Mouse (Mus musculus) neural tube, embryonic 13.5 days (tissue): ENCODE data around the gene Pax3. TPM values are rescaled to one million over a fixed set of nuclear protein-coding genes. Genes with fewer than 3 reads are reported as not detected.
A peak's percentile ranks its signal among the peaks of the same experiment; 100 is the strongest.

ENCODE experiments used
- ATAC-seq: fragments of 200-750 bp; cut with Nextera tagmentation; 2 replicates; pipeline ENCODE4 v1.8.0; 2017; ENCODE audit warnings: low read depth, mild to moderate bottlenecking, moderate TSS enrichment, moderate library complexity
- H3K27ac ChIP-seq: fragments of 300-500 bp; sonication (generic); replicated peaks from 2 replicates; pipeline ENCODE4 v1.5.1; 2015; ENCODE audit warnings: moderate library complexity, mild to moderate bottlenecking, inconsistent platforms
- H3K27me3 ChIP-seq: fragments of 300-500 bp; sonication (generic); 2 replicates; pipeline ENCODE4 v1.6.1; 2015; ENCODE audit warnings: mild to moderate bottlenecking, inconsistent platforms
- H3K36me3 ChIP-seq: fragments of 300-500 bp; sonication (generic); 2 replicates; pipeline ENCODE4 v1.6.1; 2015; ENCODE audit warnings: mild to moderate bottlenecking, inconsistent platforms
- H3K4me1 ChIP-seq: fragments of 300-500 bp; sonication (generic); replicated peaks from 2 replicates; pipeline ENCODE4 v1.6.1; 2015; ENCODE audit warnings: inconsistent platforms
- H3K4me2 ChIP-seq: fragments of 300-500 bp; sonication (generic); 2 replicates; pipeline ENCODE4 v1.6.1; 2015; ENCODE audit warnings: inconsistent platforms, mild to moderate bottlenecking, moderate library complexity
- H3K4me3 ChIP-seq: fragments of 300-500 bp; sonication (generic); 2 replicates; pipeline ENCODE4 v1.5.1; 2015; ENCODE audit warnings: mild to moderate bottlenecking, inconsistent platforms
- H3K9ac ChIP-seq: fragments of 300-500 bp; sonication (generic); 2 replicates; pipeline ENCODE4 v1.6.1; 2015; ENCODE audit warnings: moderate library complexity, mild to moderate bottlenecking, inconsistent platforms
- H3K9me3 ChIP-seq: fragments of 300-500 bp; sonication (generic); 2 replicates; pipeline ENCODE4 v1.6.1; 2016; ENCODE audit warnings: inconsistent platforms
- WGBS: fragments of 180-500 bp; shearing (Covaris S2); methylation state at CpG from one replicate; pipeline ENCODE4 v1.1.7; 2015; 5-methylcytosine and 5-hydroxymethylcytosine counted together
- polyA plus RNA-seq: library from polyadenylated mRNA; unstranded; fragments of >200 nt; fragmentation: Nextera tagmentation; extraction: Ambion mirVana; gene quantifications from 2 replicates; pipeline ENCODE4 v1.2.1, GENCODE M21; 2015

Gene Pax3
- polyA plus RNA-seq, 1 experiment from 2014 or later = 12.9 TPM

DNA sequence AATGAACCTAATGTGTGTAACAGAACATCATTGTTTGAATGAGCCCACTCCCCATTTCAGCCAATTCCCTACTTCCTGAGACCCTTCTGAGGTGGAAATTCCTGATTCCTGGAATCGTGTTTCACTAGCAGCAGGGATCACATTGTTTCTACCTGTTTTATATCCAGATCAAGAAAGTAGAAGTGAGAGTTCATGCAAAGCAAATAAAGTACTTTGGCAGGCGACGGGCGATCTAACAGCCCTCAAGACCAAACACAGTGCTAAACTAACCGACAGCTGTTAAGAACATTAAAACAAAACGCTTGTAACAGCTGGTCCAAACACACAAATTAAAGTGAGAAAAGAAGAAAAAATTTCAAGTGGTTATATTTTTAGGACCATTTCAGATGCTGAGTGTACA is 39.0 kb downstream of the Pax3 start:
- no peak overlapping the region for H3K9ac ChIP-seq
- H3K36me3 ChIP-seq = no peaks in the 10 kb centered on the region
- no peak for ATAC-seq
- 29% methylated on average over 6 of the region's 6 CpGs for WGBS
- no peak overlapping the region for H3K4me2 ChIP-seq
- no peaks in the 10 kb centered on the region for H3K9me3 ChIP-seq
- H3K27ac ChIP-seq = no peak overlapping the region
- H3K4me1 ChIP-seq = peaks cover 22% of the 10 kb centered on the region; the same call in 1 of the 2 replicates
- H3K27me3 ChIP-seq = peaks cover 78% of the 10 kb centered on the region
- H3K4me3 ChIP-seq = no peak overlapping the region

- Histone ChIP-seq H3K4me1 (peaks cover 23% of the 10 kb centered on the region; the same call in 1 of the 2 replicates), H3K36me3 (no peaks in the 10 kb centered on the region), H3K4me2 (no peak overlapping the region), H3K4me3 (no peak overlapping the region), H3K9me3 (no peaks in the 10 kb centered on the region), H3K9ac (no peak overlapping the region), H3K27ac (no peak overlapping the region), H3K27me3 (peaks cover 82% of the 10 kb centered on the region)
- no peak for ATAC-seq
- WGBS = 84% methylated on average over 4 of the region's 4 CpGs
These were observed 41.1 kb downstream of the Pax3 start for GRCm38 (mm10) chr1:78155796-78156195.

DNA sequence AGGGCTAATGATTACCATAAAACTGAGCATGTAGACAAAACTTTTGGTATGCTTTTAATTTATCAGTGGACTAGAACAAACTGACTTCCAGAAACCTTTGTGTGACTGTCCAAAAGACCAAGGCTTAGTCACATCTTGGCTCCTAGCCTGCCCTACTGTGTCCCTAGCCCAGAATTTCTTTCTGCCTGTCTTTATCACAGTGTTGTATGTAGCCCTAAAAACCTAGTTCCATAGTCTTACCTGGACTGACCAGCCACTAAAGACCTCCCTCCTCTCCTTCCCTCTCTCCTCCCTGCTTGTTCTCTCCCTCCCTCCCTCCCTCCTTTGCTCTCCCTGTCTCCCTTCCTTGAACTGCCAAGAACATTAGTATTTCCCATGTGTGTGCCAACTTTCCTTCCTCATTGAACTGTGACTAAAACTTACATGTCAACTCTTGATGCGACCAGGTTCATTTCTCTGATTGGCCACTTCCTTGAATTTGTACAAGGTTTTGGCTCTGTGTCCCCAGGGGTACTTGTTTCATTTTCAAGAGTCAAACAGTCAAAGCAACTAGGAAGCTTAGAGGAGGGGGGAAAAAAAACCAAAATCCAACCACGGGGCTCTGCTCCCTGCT is 48.8 kb downstream of the Pax3 start:
- H3K27ac ChIP-seq = no peak overlapping the region
- peaks cover 90% of the 10 kb centered on the region for H3K27me3 ChIP-seq
- ATAC-seq = no peak
- peaks cover 21% of the 10 kb centered on the region for H3K4me1 ChIP-seq
- H3K9me3 ChIP-seq = no peaks in the 10 kb centered on the region
- H3K9ac ChIP-seq = no peak overlapping the region
- H3K4me3 ChIP-seq = no peak overlapping the region
- no peaks in the 10 kb centered on the region for H3K36me3 ChIP-seq
- no peak overlapping the region for H3K4me2 ChIP-seq
- 65% methylated on average over 2 of the region's 2 CpGs for WGBS

DNA sequence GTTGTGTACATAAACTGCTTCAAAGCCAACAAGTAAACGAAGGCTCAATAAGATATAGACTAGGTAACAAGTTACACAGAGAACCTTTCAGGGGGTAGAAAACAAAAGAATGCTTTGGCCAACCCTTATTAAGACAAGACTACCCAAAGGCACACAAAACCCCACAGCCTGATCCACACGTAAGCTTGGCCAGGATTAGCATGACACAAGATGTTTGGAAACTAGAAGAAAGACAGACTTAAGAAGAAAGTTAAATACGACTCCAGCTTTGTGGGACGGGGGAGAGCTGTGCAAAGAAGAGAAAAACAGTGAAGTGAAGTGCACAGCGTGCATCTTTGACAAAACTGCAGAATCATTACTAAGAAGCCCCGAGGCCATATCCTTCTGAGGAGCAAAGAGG is 53.5 kb downstream of the Pax3 start:
- Histone ChIP-seq H3K4me2 (no peak overlapping the region), H3K9me3 (no peaks in the 10 kb centered on the region), H3K27me3 (peaks cover 90% of the 10 kb centered on the region), H3K27ac (no peak overlapping the region), H3K36me3 (no peaks in the 10 kb centered on the region), H3K9ac (no peak overlapping the region), H3K4me1 (peaks cover 48% of the 10 kb centered on the region), H3K4me3 (no peak overlapping the region)
- 26% methylated on average over 6 of the region's 6 CpGs for WGBS
- ATAC-seq = no peak

- 0 out of 2 replicates have a peak overlapping the region, but pooled peaks have one; percentile 19 for H3K27ac ChIP-seq
- H3K4me2 ChIP-seq = no peak overlapping the region
- WGBS = 38% methylated on average over 6 of the region's 6 CpGs
- H3K9me3 ChIP-seq = no peaks in the 10 kb centered on the region
- peaks cover 48% of the 10 kb centered on the region for H3K4me1 ChIP-seq
- no peak for ATAC-seq
- H3K27me3 ChIP-seq = peaks cover 90% of the 10 kb centered on the region
- no peaks in the 10 kb centered on the region for H3K36me3 ChIP-seq
- no peak overlapping the region for H3K9ac ChIP-seq
- no peak overlapping the region for H3K4me3 ChIP-seq
These were observed 54.0 kb downstream of the Pax3 start for GRCm38 (mm10) chr1:78142912-78143311.

DNA sequence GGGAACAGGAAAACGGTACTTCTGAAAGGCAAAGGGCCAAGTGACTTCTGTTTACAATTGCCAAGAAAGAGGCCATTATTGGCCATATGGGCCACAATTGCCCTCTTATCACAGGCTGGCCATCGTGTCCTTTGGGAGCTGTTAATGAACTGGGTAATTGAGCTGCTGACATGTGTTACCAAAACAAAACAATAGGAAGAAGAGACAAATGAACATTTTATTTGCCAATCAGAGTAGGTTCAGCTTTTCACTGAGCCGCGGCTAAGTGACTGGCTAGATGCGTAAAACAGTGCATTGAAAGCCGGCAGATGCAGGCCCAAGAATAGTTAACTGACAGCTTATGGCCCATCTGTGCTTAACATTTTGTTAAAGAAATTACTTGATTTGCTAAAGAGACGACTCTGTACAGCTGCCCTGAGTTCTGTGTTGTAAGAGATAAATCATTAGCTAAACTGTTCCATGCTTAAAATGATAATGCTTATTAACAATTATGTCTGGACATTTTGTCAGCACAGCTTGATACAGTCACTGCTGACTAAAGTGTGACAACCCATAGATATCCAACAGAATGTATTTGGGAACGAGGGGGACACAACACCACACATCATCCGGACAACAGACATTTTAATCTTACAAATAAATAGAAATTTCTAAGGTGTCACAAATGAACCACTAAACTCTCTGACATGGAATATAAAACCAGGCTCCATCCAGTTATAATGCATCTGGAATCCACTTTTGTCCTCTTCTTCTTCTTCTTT is 55.0 kb downstream of the Pax3 start:
- H3K4me3 ChIP-seq = no peak overlapping the region
- no peaks in the 10 kb centered on the region for H3K36me3 ChIP-seq
- peaks cover 95% of the 10 kb centered on the region for H3K27me3 ChIP-seq
- peaks cover 48% of the 10 kb centered on the region for H3K4me1 ChIP-seq
- H3K9ac ChIP-seq = no peak overlapping the region
- no peak overlapping the region for H3K27ac ChIP-seq
- peak; percentile 64 for ATAC-seq
- H3K9me3 ChIP-seq = no peaks in the 10 kb centered on the region
- 0 out of 2 replicates have a peak overlapping the region, but pooled peaks have one; percentile 3 for H3K4me2 ChIP-seq
- 10% methylated on average over 9 of the region's 9 CpGs for WGBS

DNA sequence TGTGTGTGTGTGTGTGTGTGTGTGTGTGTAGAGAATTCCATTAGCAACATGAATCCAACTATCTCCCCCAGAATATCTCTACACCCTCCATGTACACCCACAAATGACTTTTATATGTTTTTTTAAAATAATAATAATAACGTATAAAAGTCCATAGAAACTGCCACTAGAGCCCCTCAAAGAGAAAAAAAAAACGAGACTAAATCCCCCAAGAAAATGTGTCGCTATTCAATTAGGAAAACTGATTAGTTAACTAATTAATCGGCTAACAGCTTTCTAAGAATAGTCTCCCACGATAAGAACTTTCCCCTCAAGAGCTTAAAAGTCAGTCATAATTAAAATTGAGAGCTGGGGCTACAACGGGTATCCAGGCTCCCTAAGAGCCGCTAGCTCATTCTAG is 55.6 kb downstream of the Pax3 start:
- no peak overlapping the region for H3K4me3 ChIP-seq
- H3K4me1 ChIP-seq = peaks cover 48% of the 10 kb centered on the region
- H3K4me2 ChIP-seq = 0 out of 2 replicates have a peak overlapping the region, but pooled peaks have one; percentile 3
- no peak for ATAC-seq
- peaks cover 93% of the 10 kb centered on the region for H3K27me3 ChIP-seq
- no peak overlapping the region for H3K27ac ChIP-seq
- 9% methylated on average over 7 of the region's 7 CpGs for WGBS
- H3K9ac ChIP-seq = no peak overlapping the region
- no peaks in the 10 kb centered on the region for H3K36me3 ChIP-seq
- H3K9me3 ChIP-seq = no peaks in the 10 kb centered on the region

DNA sequence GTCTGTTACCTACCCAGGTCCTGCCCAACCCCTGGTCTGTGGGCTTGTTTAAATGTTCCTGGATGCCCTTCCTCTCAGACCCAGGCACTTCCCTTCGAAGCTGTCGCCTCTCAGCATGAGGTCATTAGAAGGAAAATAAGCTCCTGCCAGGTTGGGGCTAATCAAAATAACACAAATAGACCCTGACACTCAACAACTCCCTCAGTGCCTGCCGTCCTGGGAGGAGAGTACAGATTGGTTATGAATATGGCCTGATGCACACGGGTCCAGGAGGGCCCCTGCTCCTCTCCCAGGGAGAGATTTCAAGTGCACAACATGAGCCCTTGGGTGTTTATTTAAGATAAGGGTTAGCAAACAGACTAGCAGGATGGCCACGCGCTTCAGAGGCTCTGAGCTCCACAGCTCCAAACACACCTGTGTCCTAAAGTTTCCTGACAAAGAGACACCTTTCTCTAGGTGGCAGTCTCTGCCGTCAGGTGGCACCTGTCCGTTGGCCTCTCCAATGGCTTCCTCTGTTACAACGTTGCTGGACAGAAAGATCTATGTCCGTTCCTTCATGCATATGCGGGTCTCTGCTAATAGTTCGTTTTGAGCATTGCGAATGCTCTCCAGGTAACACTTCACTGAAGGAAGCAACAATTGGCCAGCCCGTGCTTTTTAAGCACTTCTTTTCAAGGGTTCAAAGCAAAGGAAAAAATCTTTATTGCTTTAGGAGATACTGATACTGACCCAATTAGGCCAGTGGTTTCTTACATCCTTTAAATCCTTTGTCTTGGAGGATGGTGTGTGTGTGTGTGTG is 56.2 kb downstream of the Pax3 start:
- Histone ChIP-seq H3K9ac (no peak overlapping the region), H3K4me3 (no peak overlapping the region), H3K4me2 (no peak overlapping the region), H3K27ac (peak overlapping the region; percentile 42; the same call in 1 of the 2 replicates), H3K9me3 (no peaks in the 10 kb centered on the region), H3K36me3 (no peaks in the 10 kb centered on the region), H3K27me3 (peaks cover 93% of the 10 kb centered on the region), H3K4me1 (peaks cover 48% of the 10 kb centered on the region)
- ATAC-seq = no peak
- 4% methylated on average over 14 of the region's 14 CpGs for WGBS

DNA sequence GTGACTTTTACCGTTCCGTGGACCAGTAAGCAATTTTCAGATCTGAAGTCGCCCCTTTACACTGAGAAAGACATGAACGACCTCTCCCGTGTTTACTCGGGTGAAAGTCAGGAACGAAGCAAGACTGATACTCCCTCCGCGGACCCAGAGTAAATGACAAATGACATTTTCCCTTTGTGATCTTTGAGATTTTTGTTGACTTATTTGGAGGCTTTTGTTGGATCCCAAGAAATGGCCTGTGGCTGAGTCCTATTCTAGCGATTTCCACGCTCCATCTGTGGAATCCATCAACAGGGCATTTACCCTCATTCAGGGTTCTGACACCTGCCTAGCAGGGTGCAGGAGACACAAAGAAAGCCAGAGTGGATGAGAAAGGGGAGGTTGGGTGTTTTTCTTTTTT is 57.6 kb downstream of the Pax3 start:
- Histone ChIP-seq H3K27ac (peak overlapping the region; percentile 47), H3K4me2 (0 out of 2 replicates have a peak overlapping the region, but pooled peaks have one; percentile 14)
- WGBS = 2% methylated on average over 11 of the region's 11 CpGs

GRCm38 (mm10) chr1:78129267-78129666 is 67.7 kb downstream of the Pax3 start:
- Histone ChIP-seq H3K9me3 (no peaks in the 10 kb centered on the region), H3K27ac (no peak overlapping the region), H3K4me1 (peaks cover 5% of the 10 kb centered on the region; the same call in 1 of the 2 replicates), H3K9ac (no peak overlapping the region), H3K4me2 (no peak overlapping the region), H3K4me3 (no peak overlapping the region), H3K27me3 (peaks cover 55% of the 10 kb centered on the region), H3K36me3 (no peaks in the 10 kb centered on the region)
- WGBS = 22% methylated on average over 5 of the region's 5 CpGs
- peak; percentile 36; the same call in 1 of the 2 replicates for ATAC-seq

More for the DNA sequence above, 57.6 kb downstream of the Pax3 start:
- H3K9ac ChIP-seq = no peak overlapping the region
- no peaks in the 10 kb centered on the region for H3K9me3 ChIP-seq
- no peak overlapping the region for H3K4me3 ChIP-seq
- no peaks in the 10 kb centered on the region for H3K36me3 ChIP-seq
- H3K27me3 ChIP-seq = peaks cover 94% of the 10 kb centered on the region
- H3K4me1 ChIP-seq = peaks cover 39% of the 10 kb centered on the region
- ATAC-seq = no peak

DNA sequence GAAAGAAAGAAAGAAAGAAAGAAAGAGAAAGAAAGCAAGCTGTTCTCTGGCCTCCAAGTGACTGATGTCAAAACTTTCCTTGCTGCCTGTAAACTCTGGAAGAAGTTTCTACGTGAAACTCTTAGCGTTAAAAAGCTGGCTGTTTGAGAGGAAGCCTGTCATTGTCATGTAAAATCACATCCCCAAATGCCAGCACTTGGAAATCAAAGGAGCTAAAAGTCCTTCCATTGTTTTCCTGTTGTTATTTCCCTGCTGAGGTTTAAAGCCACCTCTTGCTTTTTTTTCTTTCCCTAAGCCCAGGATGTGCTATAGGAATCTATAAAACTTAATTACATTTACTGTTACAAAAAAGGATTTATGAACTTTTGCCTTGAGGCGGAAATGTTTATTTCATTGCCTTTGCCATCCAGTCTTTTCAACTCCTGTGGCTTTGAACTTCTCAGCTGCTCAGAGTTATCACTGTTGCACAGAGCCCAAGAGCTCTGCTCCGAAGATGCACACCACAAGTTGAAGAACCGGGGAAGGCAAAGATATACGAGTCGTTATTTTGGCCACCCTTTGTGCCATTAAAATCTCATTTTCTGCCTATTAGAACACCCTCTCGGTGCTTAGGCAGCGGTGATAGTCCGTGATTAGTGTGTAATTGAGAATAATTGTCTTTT is 76.9 kb downstream of the Pax3 start:
- Histone ChIP-seq H3K4me1 (peaks cover 18% of the 10 kb centered on the region), H3K9ac (no peak overlapping the region), H3K27me3 (peaks cover 58% of the 10 kb centered on the region), H3K4me3 (no peak overlapping the region), H3K36me3 (no peaks in the 10 kb centered on the region), H3K27ac (no peak overlapping the region), H3K4me2 (no peak overlapping the region), H3K9me3 (no peaks in the 10 kb centered on the region)
- ATAC-seq = no peak
- 6% methylated on average over 10 of the region's 10 CpGs for WGBS
